Mouse (Mus musculus): ENCODE data around the gene Gm49395.

Gm49395 gene

GRCm38 (mm10) chr13:115050660-115051559 lies 50.8 kb downstream of the Gm49395 start:
- DNase-seq: no peak

- no peak for DNase-seq
Measured at GRCm38 (mm10) chr13:115042652-115043051, 59.1 kb downstream of the Gm49395 start.

GRCm38 (mm10) chr13:115037304-115037703 lies 64.4 kb downstream of the Gm49395 start:
- DNase-seq: no peak

GRCm38 (mm10) chr13:115035387-115035786 lies 66.3 kb downstream of the Gm49395 start:
- no peak for DNase-seq

GRCm38 (mm10) chr13:115033135-115033534 lies 68.6 kb downstream of the Gm49395 start:
- DNase-seq: no peak

- DNase-seq: no peak
Measured at GRCm38 (mm10) chr13:115031177-115032000, 70.3 kb downstream of the Gm49395 start.

GRCm38 (mm10) chr13:115025394-115025793 lies 76.3 kb downstream of the Gm49395 start:
- no peak for DNase-seq

GRCm38 (mm10) chr13:115022117-115022787 lies 79.5 kb downstream of the Gm49395 start:
- no peak for DNase-seq

GRCm38 (mm10) chr13:115021411-115021810 lies 80.3 kb downstream of the Gm49395 start:
- DNase-seq: no peak

- no peak for DNase-seq
Measured at GRCm38 (mm10) chr13:115020727-115021126, 81.0 kb downstream of the Gm49395 start.

- DNase-seq: no peak
Measured at GRCm38 (mm10) chr13:115017545-115017944, 84.2 kb downstream of the Gm49395 start.

GRCm38 (mm10) chr13:115011547-115011946 lies 90.2 kb downstream of the Gm49395 start:
- DNase-seq: no peak

- no peak for DNase-seq
Measured at GRCm38 (mm10) chr13:115006213-115006835, 95.4 kb downstream of the Gm49395 start.

- DNase-seq: no peak
Measured at GRCm38 (mm10) chr13:115005342-115005741, 96.4 kb downstream of the Gm49395 start.

- DNase-seq: no peak
Measured at GRCm38 (mm10) chr13:115003444-115004053, 98.2 kb downstream of the Gm49395 start.

GRCm38 (mm10) chr13:115002837-115003236 lies 98.9 kb downstream of the Gm49395 start:
- no peak for DNase-seq

- DNase-seq: no peak
Measured at GRCm38 (mm10) chr13:115002155-115002554, 99.6 kb downstream of the Gm49395 start.

- DNase-seq: no peak
Measured at GRCm38 (mm10) chr13:114999582-114999981, 102.1 kb downstream of the Gm49395 start.

GRCm38 (mm10) chr13:114998100-114998499 lies 103.6 kb downstream of the Gm49395 start:
- no peak for DNase-seq

- DNase-seq: no peak
Measured at GRCm38 (mm10) chr13:114992260-114993014, 109.3 kb downstream of the Gm49395 start.

GRCm38 (mm10) chr13:114987668-114988067 lies 114.1 kb downstream of the Gm49395 start:
- DNase-seq: no peak

All from cerebellum, adult 9-10 months (tissue).